Mouse (Mus musculus) bone marrow macrophage, adult 2 months (primary cell): Measurements from ENCODE around the gene Lamtor4.

Experiments
- CTCF ChIP-seq: IDR thresholded peaks from 2 replicates; pipeline ENCODE4 v1.5.1; 2012; ENCODE audit warnings: low read depth, mild to moderate bottlenecking, low read length, moderate library complexity
- POLR2A ChIP-seq: IDR thresholded peaks from 2 replicates; pipeline ENCODE4 v1.6.1; 2012; ENCODE audit warnings: mild to moderate bottlenecking, low read depth, low read length, borderline replicate concordance

GRCm38 (mm10) chr5:138223287-138223686 lies 32.0 kb upstream of the Lamtor4 start:
- no peak for TF ChIP-seq CTCF
- TF ChIP-seq POLR2A: no peak
